Mouse (Mus musculus) lung, embryonic 14.5 days (tissue): ENCODE data around the gene Ppfia1. TPM values are rescaled to one million over a fixed set of nuclear protein-coding genes. Genes with fewer than 3 reads are reported as not detected.
A peak's percentile ranks its signal among the peaks of the same experiment; 100 is the strongest.

Source experiments
- ATAC-seq: fragments of 200-750 bp; cut with Nextera tagmentation; 2 replicates; pipeline ENCODE4 v1.8.0; 2017; ENCODE audit warnings: mild to moderate bottlenecking, moderate TSS enrichment, moderate library complexity; ENCODE audit not compliant: insufficient read depth
- DNase-seq: peaks from one replicate; pipeline ENCODE4 v3.0.0-alpha.2; 2015
- H3K27ac ChIP-seq: fragments of 300-500 bp; sonication (generic); 2 replicates; pipeline ENCODE4 v1.5.1; 2014; ENCODE audit warnings: low read depth, mild to moderate bottlenecking, moderate library complexity
- H3K27me3 ChIP-seq: fragments of 300-500 bp; sonication (generic); 2 replicates; pipeline ENCODE4 v1.6.1; 2014; ENCODE audit warnings: low read length, control low read depth; ENCODE audit not compliant: insufficient read depth
- H3K36me3 ChIP-seq: fragments of 300-500 bp; sonication (generic); 2 replicates; pipeline ENCODE4 v1.6.1; 2014; ENCODE audit warnings: control low read depth; ENCODE audit not compliant: insufficient read depth
- H3K4me1 ChIP-seq: fragments of 300-500 bp; sonication (generic); 2 replicates; pipeline ENCODE4 v1.6.1; 2014; ENCODE audit warnings: antibody characterized with exemption, control low read depth; ENCODE audit not compliant: insufficient read depth
- H3K4me2 ChIP-seq: fragments of 300-500 bp; sonication (generic); 2 replicates; pipeline ENCODE4 v1.6.1; 2014; ENCODE audit warnings: mild to moderate bottlenecking
- H3K4me3 ChIP-seq: fragments of 300-500 bp; sonication (generic); 2 replicates; pipeline ENCODE4 v1.5.1; 2014; ENCODE audit warnings: low read depth, low read length
- H3K9ac ChIP-seq: fragments of 300-500 bp; sonication (generic); 2 replicates; pipeline ENCODE4 v1.6.1; 2014
- H3K9me3 ChIP-seq: fragments of 300-500 bp; sonication (generic); 2 replicates; pipeline ENCODE4 v1.6.1; 2016; ENCODE audit warnings: low read depth, low read length, control low read depth
- CTCF ChIP-seq: IDR thresholded peaks from 2 replicates; pipeline ENCODE4 v1.5.1; 2016; ENCODE audit warnings: antibody characterized with exemption, low read depth
- WGBS: fragments of 180-500 bp; shearing (Covaris S2); extraction: QIAGEN DNeasy Blood & Tissue Kit; methylation state at CpG from one replicate; pipeline ENCODE4 v1.1.7; 2014; 5-methylcytosine and 5-hydroxymethylcytosine counted together
- polyA plus RNA-seq: library from polyadenylated mRNA; unstranded; fragments of >200 nt; fragmentation: Nextera tagmentation; extraction: Ambion mirVana; gene quantifications from 2 replicates; pipeline ENCODE4 v1.2.1, GENCODE M21; 2014

Gene Ppfia1
- polyA plus RNA-seq, 1 experiment from 2014 or later, result 47.6 TPM

- Histone ChIP-seq H3K27me3 (no peaks in the 10 kb centered on the region), H3K4me1 (no peaks in the 10 kb centered on the region), H3K9ac (peak overlapping the region; percentile 70), H3K4me3 (peak overlapping the region; percentile 81), H3K9me3 (no peaks in the 10 kb centered on the region), H3K4me2 (peak overlapping the region; percentile 80), H3K27ac (peak overlapping the region; percentile 92), H3K36me3 (peaks cover 21% of the 10 kb centered on the region)
- ATAC-seq, result peak; percentile 91
- TF ChIP-seq CTCF, result peak; percentile 73
- peak; percentile 93 for DNase-seq
- under 1% methylated on average over 43 of the region's 43 CpGs for WGBS
These were observed 28.2 kb upstream of the Ppfia1 start for GRCm38 (mm10) chr7:144581559-144582283.

- Histone ChIP-seq H3K9me3 (no peaks in the 10 kb centered on the region), H3K36me3 (peaks cover 21% of the 10 kb centered on the region), H3K27ac (no peak overlapping the region), H3K4me1 (no peaks in the 10 kb centered on the region), H3K4me2 (no peak overlapping the region), H3K9ac (no peak overlapping the region), H3K4me3 (no peak overlapping the region), H3K27me3 (no peaks in the 10 kb centered on the region)
- ATAC-seq (no peak), DNase-seq (no peak)
- no peak for TF ChIP-seq CTCF
- 92% methylated on average over 5 of the region's 5 CpGs for WGBS
These were observed 24.3 kb upstream of the Ppfia1 start for GRCm38 (mm10) chr7:144577876-144578275.

GRCm38 (mm10) chr7:144572234-144572633 lies 18.7 kb upstream of the Ppfia1 start:
- ATAC-seq (no peak), DNase-seq (no peak)
- H3K4me3 ChIP-seq, result no peak overlapping the region
- no peaks in the 10 kb centered on the region for H3K4me1 ChIP-seq
- H3K4me2 ChIP-seq, result no peak overlapping the region
- H3K9ac ChIP-seq, result no peak overlapping the region
- 77% methylated on average over 5 of the region's 5 CpGs for WGBS
- no peaks in the 10 kb centered on the region for H3K9me3 ChIP-seq
- H3K27me3 ChIP-seq, result no peaks in the 10 kb centered on the region
- H3K27ac ChIP-seq, result no peak overlapping the region
- no peaks in the 10 kb centered on the region for H3K36me3 ChIP-seq
- no peak for TF ChIP-seq CTCF

DNA sequence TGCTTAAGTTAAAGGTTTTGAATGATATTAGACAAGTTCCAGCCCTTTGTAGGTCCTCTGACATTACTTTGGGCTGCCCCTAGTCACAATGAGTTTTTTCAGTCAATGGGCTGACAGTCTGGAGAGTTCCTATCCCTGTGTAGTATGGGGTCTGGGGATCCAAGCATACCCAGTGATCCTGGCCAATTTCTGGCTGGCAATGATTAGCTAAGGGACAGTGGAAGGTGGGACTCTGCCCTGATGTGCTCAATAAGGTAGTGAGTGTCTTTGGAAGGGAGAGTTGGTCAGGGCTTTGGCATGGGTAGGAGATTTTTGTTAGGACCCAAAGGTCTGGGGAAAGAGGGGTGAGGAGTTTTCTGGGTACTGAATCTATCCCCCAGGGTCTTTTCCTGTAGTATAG lies 18.1 kb upstream of the Ppfia1 start:
- DNase-seq (no peak), ATAC-seq (no peak)
- no peak for TF ChIP-seq CTCF
- Histone ChIP-seq H3K9ac (no peak overlapping the region), H3K9me3 (no peaks in the 10 kb centered on the region), H3K4me3 (no peak overlapping the region), H3K4me1 (no peaks in the 10 kb centered on the region), H3K27me3 (no peaks in the 10 kb centered on the region), H3K4me2 (no peak overlapping the region), H3K27ac (no peak overlapping the region), H3K36me3 (no peaks in the 10 kb centered on the region)

DNA sequence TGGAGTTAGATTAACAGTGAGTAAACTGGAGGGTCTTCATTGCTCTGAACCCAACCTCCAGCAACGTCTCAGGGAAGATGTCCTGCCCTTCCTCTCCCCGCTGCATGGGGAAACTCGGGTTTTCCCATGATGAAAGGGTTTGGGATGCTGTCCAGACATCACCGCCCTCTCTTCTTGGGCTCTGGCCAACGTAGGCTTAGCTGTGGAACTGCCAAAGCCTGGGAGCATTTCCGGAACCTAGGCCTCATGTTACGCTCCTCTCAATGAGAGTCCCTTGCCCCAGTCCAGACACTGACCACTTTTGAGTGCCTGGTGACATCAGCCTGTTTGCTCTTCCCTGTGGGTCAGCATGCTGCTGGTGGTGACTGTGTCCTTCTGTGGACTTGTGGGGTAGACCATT lies 15.9 kb upstream of the Ppfia1 start:
- 44% methylated on average over 7 of the region's 7 CpGs for WGBS
- H3K4me3 ChIP-seq, result no peak overlapping the region
- no peaks in the 10 kb centered on the region for H3K27me3 ChIP-seq
- no peak for TF ChIP-seq CTCF
- peak; percentile 76 for ATAC-seq
- no peak overlapping the region for H3K4me2 ChIP-seq
- H3K9me3 ChIP-seq, result no peaks in the 10 kb centered on the region
- no peak overlapping the region for H3K9ac ChIP-seq
- H3K4me1 ChIP-seq, result no peaks in the 10 kb centered on the region
- DNase-seq, result peak; percentile 86
- H3K27ac ChIP-seq, result peak overlapping the region; percentile 54; the same call in 1 of the 2 replicates
- H3K36me3 ChIP-seq, result no peaks in the 10 kb centered on the region

GRCm38 (mm10) chr7:144568091-144568490 lies 14.6 kb upstream of the Ppfia1 start:
- no peak for DNase-seq
- H3K36me3 ChIP-seq, result no peaks in the 10 kb centered on the region
- no peak for ATAC-seq
- no peak overlapping the region for H3K4me3 ChIP-seq
- no peaks in the 10 kb centered on the region for H3K9me3 ChIP-seq
- no peak overlapping the region for H3K4me2 ChIP-seq
- no peak overlapping the region for H3K9ac ChIP-seq
- no peak for TF ChIP-seq CTCF
- H3K27ac ChIP-seq, result no peak overlapping the region
- H3K4me1 ChIP-seq, result no peaks in the 10 kb centered on the region
- no peaks in the 10 kb centered on the region for H3K27me3 ChIP-seq

- H3K9me3 ChIP-seq, result no peaks in the 10 kb centered on the region
- no peaks in the 10 kb centered on the region for H3K4me1 ChIP-seq
- 59% methylated on average over 3 of the region's 3 CpGs for WGBS
- no peak overlapping the region for H3K4me2 ChIP-seq
- H3K4me3 ChIP-seq, result no peak overlapping the region
- H3K27me3 ChIP-seq, result no peaks in the 10 kb centered on the region
- ATAC-seq, result no peak
- no peak overlapping the region for H3K27ac ChIP-seq
- TF ChIP-seq CTCF, result no peak
- H3K9ac ChIP-seq, result no peak overlapping the region
- H3K36me3 ChIP-seq, result no peaks in the 10 kb centered on the region
- DNase-seq, result no peak
These were observed 13.6 kb upstream of the Ppfia1 start for GRCm38 (mm10) chr7:144566921-144567682.
